Mouse (Mus musculus): ENCODE results near the gene Gm340. TPM values are rescaled to one million over a fixed set of nuclear protein-coding genes. Genes with fewer than 3 reads are reported as not detected.

Gm340 gene
- polyA plus RNA-seq (2015; fragmentation: Nextera tagmentation; extraction: Ambion mirVana): 1.1 and 1.2 TPM in 2 replicates

GRCm38 (mm10) chr19:41581706-41582420 is at the start of gene Gm340:
Gene Gm340 (plus strand): TSS chr19:41582370.
- no peak within 1 kb of the TSS for H3K27ac ChIP-seq (ENCODE audit: low read length)
- no peak within 1 kb of the TSS for H3K4me3 ChIP-seq (ENCODE audit: low read depth, low read length)
- H3K27me3 ChIP-seq (ENCODE audit: control insufficient read depth, insufficient read depth, low read depth, low read length): no peaks in the 10 kb centered on the region
- 80% methylated on average over 23 of the region's 23 CpGs for WGBS (ENCODE audit: insufficient replicate concordance)
- H3K9ac ChIP-seq (ENCODE audit: low read depth, low read length): no peak within 1 kb of the TSS
- H3K4me1 ChIP-seq (ENCODE audit: control insufficient read depth, low read depth, low read length): no peaks in the 10 kb centered on the region
- no peak for ATAC-seq (ENCODE audit: low read depth)
- H3K9me3 ChIP-seq (replicated peaks; ENCODE audit: control insufficient read depth, low read length): no peaks in the 10 kb centered on the region
- H3K36me3 ChIP-seq (ENCODE audit: control insufficient read depth, insufficient read depth): peaks cover 4% of the 10 kb centered on the region; the same call in 1 of the 2 replicates
- no peak within 1 kb of the TSS for H3K4me2 ChIP-seq (ENCODE audit: low read depth, low read length)

- Histone ChIP-seq H3K27ac (ENCODE audit: low read length) (no peak overlapping the region), H3K27me3 (ENCODE audit: control insufficient read depth, insufficient read depth, low read depth, low read length) (no peaks in the 10 kb centered on the region), H3K4me2 (ENCODE audit: low read depth, low read length) (no peak overlapping the region), H3K4me3 (ENCODE audit: low read depth, low read length) (no peak overlapping the region), H3K9ac (ENCODE audit: low read depth, low read length) (no peak overlapping the region), H3K4me1 (ENCODE audit: control insufficient read depth, low read depth, low read length) (no peaks in the 10 kb centered on the region), H3K36me3 (ENCODE audit: control insufficient read depth, insufficient read depth) (peaks cover 2% of the 10 kb centered on the region; the same call in 1 of the 2 replicates), H3K9me3 (replicated peaks; ENCODE audit: control insufficient read depth, low read length) (no peaks in the 10 kb centered on the region)
- no peak for ATAC-seq (ENCODE audit: low read depth)
- WGBS (ENCODE audit: insufficient replicate concordance): 69% methylated on average over 3 of the region's 3 CpGs
These were observed 48.1 kb upstream of the Gm340 start for GRCm38 (mm10) chr19:41534021-41534420.

- Histone ChIP-seq H3K4me2 (ENCODE audit: low read depth, low read length) (no peak overlapping the region), H3K9me3 (replicated peaks; ENCODE audit: control insufficient read depth, low read length) (no peaks in the 10 kb centered on the region), H3K27me3 (ENCODE audit: control insufficient read depth, insufficient read depth, low read depth, low read length) (no peaks in the 10 kb centered on the region), H3K27ac (ENCODE audit: low read length) (no peak overlapping the region), H3K4me1 (ENCODE audit: control insufficient read depth, low read depth, low read length) (peaks cover 2% of the 10 kb centered on the region), H3K4me3 (ENCODE audit: low read depth, low read length) (no peak overlapping the region), H3K36me3 (ENCODE audit: control insufficient read depth, insufficient read depth) (peaks cover 21% of the 10 kb centered on the region), H3K9ac (ENCODE audit: low read depth, low read length) (no peak overlapping the region)
- WGBS (ENCODE audit: insufficient replicate concordance): 79% methylated on average over 4 of the region's 4 CpGs
- ATAC-seq (ENCODE audit: low read depth): no peak
These were observed 25.2 kb upstream of the Gm340 start for GRCm38 (mm10) chr19:41556981-41557380.

- ATAC-seq (ENCODE audit: low read depth): no peak
- no peak overlapping the region for H3K4me2 ChIP-seq (ENCODE audit: low read depth, low read length)
- H3K4me1 ChIP-seq (ENCODE audit: control insufficient read depth, low read depth, low read length): peaks cover 2% of the 10 kb centered on the region
- H3K27ac ChIP-seq (ENCODE audit: low read length): no peak overlapping the region
- no peak overlapping the region for H3K9ac ChIP-seq (ENCODE audit: low read depth, low read length)
- WGBS (ENCODE audit: insufficient replicate concordance): 78% methylated on average over 4 of the region's 4 CpGs
- H3K36me3 ChIP-seq (ENCODE audit: control insufficient read depth, insufficient read depth): peaks cover 21% of the 10 kb centered on the region
- no peak overlapping the region for H3K4me3 ChIP-seq (ENCODE audit: low read depth, low read length)
- H3K9me3 ChIP-seq (replicated peaks; ENCODE audit: control insufficient read depth, low read length): no peaks in the 10 kb centered on the region
- no peaks in the 10 kb centered on the region for H3K27me3 ChIP-seq (ENCODE audit: control insufficient read depth, insufficient read depth, low read depth, low read length)
These were observed 24.7 kb upstream of the Gm340 start for GRCm38 (mm10) chr19:41557491-41557890.

- WGBS (ENCODE audit: insufficient replicate concordance): 87% methylated on average over 9 of the region's 9 CpGs
- Histone ChIP-seq H3K36me3 (ENCODE audit: control insufficient read depth, insufficient read depth) (peaks cover 21% of the 10 kb centered on the region), H3K4me2 (ENCODE audit: low read depth, low read length) (no peak overlapping the region), H3K9me3 (replicated peaks; ENCODE audit: control insufficient read depth, low read length) (no peaks in the 10 kb centered on the region), H3K4me1 (ENCODE audit: control insufficient read depth, low read depth, low read length) (peaks cover 2% of the 10 kb centered on the region), H3K4me3 (ENCODE audit: low read depth, low read length) (no peak overlapping the region), H3K9ac (ENCODE audit: low read depth, low read length) (no peak overlapping the region), H3K27ac (ENCODE audit: low read length) (no peak overlapping the region), H3K27me3 (ENCODE audit: control insufficient read depth, insufficient read depth, low read depth, low read length) (no peaks in the 10 kb centered on the region)
- ATAC-seq (ENCODE audit: low read depth): no peak
These were observed 23.2 kb upstream of the Gm340 start for GRCm38 (mm10) chr19:41558891-41559486.

- Histone ChIP-seq H3K27ac (ENCODE audit: low read length) (no peak overlapping the region), H3K27me3 (ENCODE audit: control insufficient read depth, insufficient read depth, low read depth, low read length) (no peaks in the 10 kb centered on the region), H3K36me3 (ENCODE audit: control insufficient read depth, insufficient read depth) (peaks cover 16% of the 10 kb centered on the region), H3K4me2 (ENCODE audit: low read depth, low read length) (no peak overlapping the region), H3K9me3 (replicated peaks; ENCODE audit: control insufficient read depth, low read length) (no peaks in the 10 kb centered on the region), H3K4me3 (ENCODE audit: low read depth, low read length) (no peak overlapping the region), H3K4me1 (ENCODE audit: control insufficient read depth, low read depth, low read length) (peaks cover 2% of the 10 kb centered on the region), H3K9ac (ENCODE audit: low read depth, low read length) (no peak overlapping the region)
- ATAC-seq (ENCODE audit: low read depth): no peak
- 85% methylated on average over 3 of the region's 3 CpGs for WGBS (ENCODE audit: insufficient replicate concordance)
These were observed 21.3 kb upstream of the Gm340 start for GRCm38 (mm10) chr19:41560856-41561255.

GRCm38 (mm10) chr19:41568791-41569190 is 13.4 kb upstream of the Gm340 start:
- Histone ChIP-seq H3K9ac (ENCODE audit: low read depth, low read length) (no peak overlapping the region), H3K4me3 (ENCODE audit: low read depth, low read length) (no peak overlapping the region), H3K36me3 (ENCODE audit: control insufficient read depth, insufficient read depth) (no peaks in the 10 kb centered on the region), H3K4me2 (ENCODE audit: low read depth, low read length) (no peak overlapping the region), H3K4me1 (ENCODE audit: control insufficient read depth, low read depth, low read length) (peaks cover 1% of the 10 kb centered on the region; the same call in 1 of the 2 replicates), H3K27ac (ENCODE audit: low read length) (no peak overlapping the region), H3K27me3 (ENCODE audit: control insufficient read depth, insufficient read depth, low read depth, low read length) (no peaks in the 10 kb centered on the region), H3K9me3 (replicated peaks; ENCODE audit: control insufficient read depth, low read length) (no peaks in the 10 kb centered on the region)
- ATAC-seq (ENCODE audit: low read depth): no peak
- 49% methylated on average over 2 of the region's 2 CpGs for WGBS (ENCODE audit: insufficient replicate concordance)

- ATAC-seq (ENCODE audit: low read depth): peak; percentile 69; the same call in 1 of the 2 replicates
- H3K4me1 ChIP-seq (ENCODE audit: control insufficient read depth, low read depth, low read length): peaks cover 3% of the 10 kb centered on the region; the same call in 1 of the 2 replicates
- no peak overlapping the region for H3K4me3 ChIP-seq (ENCODE audit: low read depth, low read length)
- no peaks in the 10 kb centered on the region for H3K27me3 ChIP-seq (ENCODE audit: control insufficient read depth, insufficient read depth, low read depth, low read length)
- no peak overlapping the region for H3K27ac ChIP-seq (ENCODE audit: low read length)
- no peaks in the 10 kb centered on the region for H3K9me3 ChIP-seq (replicated peaks; ENCODE audit: control insufficient read depth, low read length)
- WGBS (ENCODE audit: insufficient replicate concordance): 71% methylated on average over 2 of the region's 2 CpGs
- no peak overlapping the region for H3K4me2 ChIP-seq (ENCODE audit: low read depth, low read length)
- H3K36me3 ChIP-seq (ENCODE audit: control insufficient read depth, insufficient read depth): no peaks in the 10 kb centered on the region
- H3K9ac ChIP-seq (ENCODE audit: low read depth, low read length): no peak overlapping the region
These were observed 8.5 kb upstream of the Gm340 start for GRCm38 (mm10) chr19:41573700-41574099.

GRCm38 (mm10) chr19:41577576-41577975 is 4.6 kb upstream of the Gm340 start:
- H3K4me3 ChIP-seq (ENCODE audit: low read depth, low read length): no peak overlapping the region
- peak; percentile 60 for ATAC-seq (ENCODE audit: low read depth)
- no peaks in the 10 kb centered on the region for H3K27me3 ChIP-seq (ENCODE audit: control insufficient read depth, insufficient read depth, low read depth, low read length)
- H3K4me2 ChIP-seq (ENCODE audit: low read depth, low read length): no peak overlapping the region
- no peaks in the 10 kb centered on the region for H3K36me3 ChIP-seq (ENCODE audit: control insufficient read depth, insufficient read depth)
- H3K4me1 ChIP-seq (ENCODE audit: control insufficient read depth, low read depth, low read length): peaks cover 3% of the 10 kb centered on the region; the same call in 1 of the 2 replicates
- H3K27ac ChIP-seq (ENCODE audit: low read length): peak overlapping the region; percentile 12; the same call in 1 of the 2 replicates
- no peak overlapping the region for H3K9ac ChIP-seq (ENCODE audit: low read depth, low read length)
- H3K9me3 ChIP-seq (replicated peaks; ENCODE audit: control insufficient read depth, low read length): no peaks in the 10 kb centered on the region
